Mouse (Mus musculus) liver, embryonic 11.5 days (tissue): ENCODE data around the gene Fstl4. TPM values are rescaled to one million over a fixed set of nuclear protein-coding genes. Genes with fewer than 3 reads are reported as not detected.

Source experiments
- ATAC-seq: fragments of 200-750 bp; cut with Nextera tagmentation; replicated peaks from 2 replicates; pipeline ENCODE4 v1.8.0; 2017; ENCODE audit warnings: moderate number of reproducible peaks, mild to moderate bottlenecking, moderate TSS enrichment, moderate library complexity; ENCODE audit not compliant: low FRiP score
- DNase-seq: peaks from one replicate; pipeline ENCODE4 v3.0.0-alpha.2; 2017; ENCODE audit warnings: low spot score
- H3K27ac ChIP-seq: fragments of 300-500 bp; sonication (generic); 2 replicates; pipeline ENCODE4 v1.5.1; 2014; ENCODE audit warnings: mild to moderate bottlenecking, low read depth, low read length, control low read depth
- H3K27me3 ChIP-seq: fragments of 300-500 bp; sonication (generic); replicated peaks from 2 replicates; pipeline ENCODE4 v1.6.1; 2014; ENCODE audit warnings: low read length, mixed read lengths; ENCODE audit not compliant: control insufficient read depth, insufficient read depth
- H3K36me3 ChIP-seq: fragments of 300-500 bp; sonication (generic); 2 replicates; pipeline ENCODE4 v1.6.1; 2014; ENCODE audit warnings: mild to moderate bottlenecking, low read length, moderate library complexity, mixed read lengths; ENCODE audit not compliant: control insufficient read depth, insufficient read depth
- H3K4me1 ChIP-seq: fragments of 300-500 bp; sonication (generic); replicated peaks from 2 replicates; pipeline ENCODE4 v1.6.1; 2014; ENCODE audit warnings: low read length, mixed read lengths; ENCODE audit not compliant: control insufficient read depth, insufficient read depth
- H3K4me2 ChIP-seq: fragments of 300-500 bp; sonication (generic); 2 replicates; pipeline ENCODE4 v1.6.1; 2014; ENCODE audit warnings: mild to moderate bottlenecking, control low read depth, moderate library complexity
- H3K4me3 ChIP-seq: fragments of 300-500 bp; sonication (generic); 2 replicates; pipeline ENCODE4 v1.5.1; 2014; ENCODE audit warnings: low read depth, low read length, control low read depth
- H3K9ac ChIP-seq: fragments of 300-500 bp; sonication (generic); 2 replicates; pipeline ENCODE4 v1.6.1; 2014; ENCODE audit warnings: low read depth, low read length, control low read depth
- H3K9me3 ChIP-seq: fragments of 300-500 bp; sonication (generic); 2 replicates; pipeline ENCODE4 v1.6.1; 2016; ENCODE audit warnings: low read length, inconsistent platforms, mixed read lengths; ENCODE audit not compliant: control insufficient read depth
- WGBS: fragments of 180-500 bp; shearing (Covaris S2); extraction: QIAGEN DNeasy Blood & Tissue Kit; methylation state at CpG from one replicate; pipeline ENCODE4 v1.1.7; 2014; 5-methylcytosine and 5-hydroxymethylcytosine counted together
- polyA plus RNA-seq: library from polyadenylated mRNA; unstranded; fragments of >200 nt; fragmentation: Nextera tagmentation; extraction: Ambion mirVana; gene quantifications from 2 replicates; pipeline ENCODE4 v1.2.1, GENCODE M21; 2014

Fstl4 gene
- polyA plus RNA-seq, 1 experiment from 2014 or later = 0.49 TPM

- WGBS = 71% methylated on average over 9 of the region's 9 CpGs
- H3K27me3 ChIP-seq = no peaks in the 10 kb centered on the region
- H3K27ac ChIP-seq = no peak overlapping the region
- no peak overlapping the region for H3K4me3 ChIP-seq
- no peak overlapping the region for H3K4me2 ChIP-seq
- ATAC-seq = no peak
- no peaks in the 10 kb centered on the region for H3K36me3 ChIP-seq
- H3K4me1 ChIP-seq = no peaks in the 10 kb centered on the region
- H3K9me3 ChIP-seq = no peaks in the 10 kb centered on the region
- H3K9ac ChIP-seq = no peak overlapping the region
- no peak for DNase-seq
These were observed 446.4 kb downstream of the Fstl4 start for GRCm38 (mm10) chr11:53210876-53211275.

- no peaks in the 10 kb centered on the region for H3K4me1 ChIP-seq
- no peak overlapping the region for H3K9ac ChIP-seq
- DNase-seq (no peak), ATAC-seq (no peak)
- no peak overlapping the region for H3K4me3 ChIP-seq
- no peaks in the 10 kb centered on the region for H3K36me3 ChIP-seq
- H3K27me3 ChIP-seq = no peaks in the 10 kb centered on the region
- no peak overlapping the region for H3K27ac ChIP-seq
- no peak overlapping the region for H3K4me2 ChIP-seq
- 88% methylated on average over 3 of the region's 3 CpGs for WGBS
- no peaks in the 10 kb centered on the region for H3K9me3 ChIP-seq
These were observed 464.6 kb downstream of the Fstl4 start for GRCm38 (mm10) chr11:53229011-53229410.

GRCm38 (mm10) chr11:53231836-53232235 lies 467.4 kb downstream of the Fstl4 start:
- H3K4me3 ChIP-seq = no peak overlapping the region
- H3K27me3 ChIP-seq = no peaks in the 10 kb centered on the region
- no peak overlapping the region for H3K27ac ChIP-seq
- WGBS = 80% methylated on average over 5 of the region's 5 CpGs
- no peak overlapping the region for H3K4me2 ChIP-seq
- DNase-seq = no peak
- no peaks in the 10 kb centered on the region for H3K4me1 ChIP-seq
- no peaks in the 10 kb centered on the region for H3K36me3 ChIP-seq
- no peak for ATAC-seq
- H3K9me3 ChIP-seq = no peaks in the 10 kb centered on the region
- H3K9ac ChIP-seq = no peak overlapping the region

- H3K4me1 ChIP-seq = no peaks in the 10 kb centered on the region
- no peak overlapping the region for H3K9ac ChIP-seq
- H3K9me3 ChIP-seq = no peaks in the 10 kb centered on the region
- 65% methylated on average over 9 of the region's 9 CpGs for WGBS
- H3K27ac ChIP-seq = no peak overlapping the region
- H3K27me3 ChIP-seq = no peaks in the 10 kb centered on the region
- no peak overlapping the region for H3K4me2 ChIP-seq
- H3K36me3 ChIP-seq = no peaks in the 10 kb centered on the region
- ATAC-seq (no peak), DNase-seq (no peak)
- H3K4me3 ChIP-seq = no peak overlapping the region
These were observed 469.2 kb downstream of the Fstl4 start for GRCm38 (mm10) chr11:53233590-53233989.
